11 mouse cellular contexts compared by ENCODE assay signal in genomic region chr16:91452363-91452896, GRCm38 (mm10). TPM values are rescaled to one million over a fixed set of nuclear protein-coding genes. Genes with fewer than 3 reads are reported as not detected.
DNase-seq lines count a peak whose midpoint lies in the region; ATAC-seq and TF ChIP-seq lines count a peak whose summit lies in the region.
"Had no signal": no experiment of that assay in that cellular context is flagged by ENCODE, and none has a peak within 500 bp of the region (broad histone marks: within the 10 kb centered on the region; RNA-seq: fewer than 3 reads in every experiment).

No protein-coding gene starts in this region.

- H3K27ac ChIP-seq in MEL (ENCODE audit: control insufficient read depth, low read depth, low read length) = no peak overlapping the region
- peak overlapping the region; percentile 51 for H3K27ac ChIP-seq in heart, embryonic 13.5 days (replicated peaks)
- H3K27ac ChIP-seq in forebrain, embryonic 14.5 days (ENCODE audit: low read depth, low read length) = no peak overlapping the region
- H3K27ac ChIP-seq: neural tube, embryonic 12.5 days had no signal

- TF ChIP-seq EP300 in MEL (IDR thresholded peaks at IDR 0.05; ENCODE audit: low read depth in 1 of 2, low read length in 2 of 2) = no peak

- peaks cover 16 to 26% of the 10 kb centered on the region in 2 experiments for H3K4me1 ChIP-seq in MEL (ENCODE audit: control insufficient read depth in 1 of 2, insufficient read depth in 2 of 2, low read length in 2 of 2)
- H3K4me1 ChIP-seq in heart, embryonic 13.5 days = peaks cover 20% of the 10 kb centered on the region
- H3K4me1 ChIP-seq in forebrain, embryonic 14.5 days (ENCODE audit: control insufficient read depth, insufficient read depth, low read length) = no peaks in the 10 kb centered on the region
- H3K4me1 ChIP-seq: neural tube, embryonic 12.5 days had no signal

- no peaks in the 10 kb centered on the region for H3K79me2 ChIP-seq in MEL (ENCODE audit: control insufficient read depth, insufficient read depth, low read length, poor library complexity)

- H3K4me3 ChIP-seq in MEL (ENCODE audit: control insufficient read depth in 1 of 2, insufficient read depth in 1 of 2, low read depth in 2 of 2, low read length in 2 of 2) = no peak overlapping the region
- H3K4me3 ChIP-seq in heart, embryonic 13.5 days = no peak overlapping the region
- H3K4me3 ChIP-seq in forebrain, embryonic 14.5 days (ENCODE audit: low read depth, low read length) = no peak overlapping the region
- H3K4me3 ChIP-seq: neural tube, embryonic 12.5 days had no signal

- no peak for ATAC-seq in heart, embryonic 13.5 days (ENCODE audit: extremely low read depth, insufficient number of reproducible peaks, low FRiP score, low TSS enrichment)
- no peak for ATAC-seq in forebrain, embryonic 14.5 days

- peaks cover 0 to 20% of the 10 kb centered on the region in 2 experiments; a peak in 2 of 4 replicates for H3K36me3 ChIP-seq in MEL (ENCODE audit: control insufficient read depth in 1 of 2, insufficient read depth in 2 of 2, low read length in 2 of 2)
- no peaks in the 10 kb centered on the region for H3K36me3 ChIP-seq in heart, embryonic 13.5 days
- H3K36me3 ChIP-seq in forebrain, embryonic 14.5 days (ENCODE audit: control insufficient read depth, insufficient read depth, low read length) = no peaks in the 10 kb centered on the region
- H3K36me3 ChIP-seq: neural tube, embryonic 12.5 days had no signal

- TF ChIP-seq CTCF in MEL (IDR thresholded peaks at IDR 0.05 in 2 of 3, conservative IDR thresholded peaks at IDR 0.05 in 1 of 3; ENCODE audit: control insufficient read depth in 1 of 3, insufficient read depth in 1 of 3, low read depth in 2 of 3, low read length in 3 of 3, poor library complexity in 1 of 3, severe bottlenecking in 1 of 3) = no peak

- H3K9me3 ChIP-seq in MEL (replicated peaks; ENCODE audit: insufficient read depth, low read length) = no peaks in the 10 kb centered on the region
- H3K9me3 ChIP-seq in heart, embryonic 13.5 days = no peaks in the 10 kb centered on the region
- no peaks in the 10 kb centered on the region for H3K9me3 ChIP-seq in forebrain, embryonic 14.5 days (replicated peaks; ENCODE audit: control insufficient read depth, low read length)
- H3K9me3 ChIP-seq: neural tube, embryonic 12.5 days had no signal

- no peak for TF ChIP-seq RAD21 in MEL (IDR thresholded peaks at IDR 0.05; ENCODE audit: low read depth, low read length)

- 48% methylated on average over 6 of the region's 6 CpGs for WGBS in heart, embryonic 13.5 days
- 79% methylated on average over 6 of the region's 6 CpGs for WGBS in forebrain, embryonic 14.5 days

- no peak for TF ChIP-seq POLR2A in MEL (IDR thresholded peaks at IDR 0.05; ENCODE audit: control insufficient read depth in 1 of 2, insufficient read depth in 1 of 2, low read depth in 1 of 2, low read length in 2 of 2, poor library complexity in 1 of 2)

- no peak overlapping the region for H3K4me2 ChIP-seq in heart, embryonic 13.5 days
- no peak overlapping the region for H3K4me2 ChIP-seq in forebrain, embryonic 14.5 days (ENCODE audit: low read length)
- H3K4me2 ChIP-seq: neural tube, embryonic 12.5 days had no signal

- H3K27me3 ChIP-seq in MEL (ENCODE audit: control insufficient read depth in 1 of 2, insufficient read depth in 2 of 2, low read length in 2 of 2) = no peaks in the 10 kb centered on the region
- H3K27me3 ChIP-seq in heart, embryonic 13.5 days (replicated peaks) = no peaks in the 10 kb centered on the region
- no peaks in the 10 kb centered on the region for H3K27me3 ChIP-seq in forebrain, embryonic 14.5 days (replicated peaks; ENCODE audit: control insufficient read depth, insufficient read depth, low read length)
- H3K27me3 ChIP-seq: neural tube, embryonic 12.5 days had no signal

- no peak overlapping the region for H3K9ac ChIP-seq in MEL (ENCODE audit: control insufficient read depth, low read depth, low read length, poor library complexity, severe bottlenecking)
- no peak overlapping the region for H3K9ac ChIP-seq in heart, embryonic 13.5 days
- H3K9ac ChIP-seq in forebrain, embryonic 14.5 days (ENCODE audit: low read length) = no peak overlapping the region
- H3K9ac ChIP-seq: neural tube, embryonic 12.5 days had no signal

- DNase-seq in gastrocnemius, adult 18-20 months (ENCODE audit: low spot score) = peak; percentile 40
- DNase-seq in gastrocnemius, adult 8-10 months (ENCODE audit: low spot score in 2 of 2) = no peak
- peak; percentile 47 for DNase-seq in MEL (ENCODE audit: low read depth, low spot score)
- peak; percentile 80 for DNase-seq in lung, postnatal 10 days
- DNase-seq in thymus, adult 18-20 months = no peak
- DNase-seq in forebrain, embryonic 14.5 days (ENCODE audit: low spot score) = no peak
- no peak for DNase-seq in natural killer cell, adult 2 months (ENCODE audit: low spot score in 2 of 2)
- DNase-seq: cerebellum, adult 2 months; kidney, adult 8-10 months had no signal

TF ChIP-seq in MEL, 35 proteins besides CTCF, POLR2A, EP300 and RAD21:
- TF ChIP-seq KAT2A (conservative IDR thresholded peaks at IDR 0.05; ENCODE audit: low read depth, low read length) (no peak), GABPA (IDR thresholded peaks at IDR 0.05; ENCODE audit: low read depth, low read length) (no peak), SMC3 (IDR thresholded peaks at IDR 0.05; ENCODE audit: low read depth, low read length) (no peak), UBTF (IDR thresholded peaks at IDR 0.05; ENCODE audit: borderline replicate concordance, insufficient read depth, low read depth, low read length) (no peak), MAX (IDR thresholded peaks at IDR 0.05; ENCODE audit: low read length) (no peak), NELFE (IDR thresholded peaks at IDR 0.05; ENCODE audit: low read depth, low read length) (no peak), GATA1 (IDR thresholded peaks at IDR 0.05; ENCODE audit: low read depth, low read length) (no peak), ZNF384 (IDR thresholded peaks at IDR 0.05; ENCODE audit: low read depth, low read length) (no peak), POLR2AphosphoS2 (IDR thresholded peaks at IDR 0.05; ENCODE audit: low read length) (no peak), ETS1 (IDR thresholded peaks at IDR 0.05; ENCODE audit: low read depth, low read length) (no peak), CHD1 (IDR thresholded peaks at IDR 0.05; ENCODE audit: low read depth, low read length) (no peak), SIN3A (IDR thresholded peaks at IDR 0.05; ENCODE audit: low read length) (no peak), TBP (IDR thresholded peaks at IDR 0.05; ENCODE audit: low read depth, low read length) (no peak), MYB (IDR thresholded peaks at IDR 0.05; ENCODE audit: low read depth, low read length) (no peak), RCOR1 (IDR thresholded peaks at IDR 0.05; ENCODE audit: low read depth, low read length) (no peak), E2F4 (IDR thresholded peaks at IDR 0.05; ENCODE audit: borderline replicate concordance, low read depth, low read length) (no peak), CHD2 (IDR thresholded peaks at IDR 0.05; ENCODE audit: low read length) (no peak), TCF12 (IDR thresholded peaks at IDR 0.05; ENCODE audit: low read depth, low read length) (no peak), MAZ (IDR thresholded peaks at IDR 0.05; ENCODE audit: low read depth, low read length) (no peak)

RNA-seq across cellular contexts. Expression of gene Ifnar1, which starts 32.6 kb away (rescaled TPM):
- 10 to 100 TPM in 1 of 2 experiments, 1 to 10 TPM in 1; 9.8 to 12.2 TPM for total RNA-seq in gastrocnemius, adult 18-20 months (2021)
- 10 to 100 TPM in 1 of 4 experiments, 1 to 10 TPM in 3; 8.4 to 10.3 (median 8.6) TPM for total RNA-seq in gastrocnemius, adult 8-10 months (2022)
- 10.3 and 12.2 TPM in 2 replicates for total RNA-seq in MEL (2012; rRNA removed)
- 10 to 100 TPM in 1 of 2 experiments, not detected in 1; 20.2 TPM for polyA plus RNA-seq in MEL (2012; ENCODE audit: insufficient read depth in 1 of 2, insufficient read length in 2 of 2, low read depth in 1 of 2, low replicate concordance in 2 of 2, missing spikeins in 1 of 2)
- polyA plus RNA-seq in heart, embryonic 13.5 days (2015; fragmentation: Nextera tagmentation; extraction: Ambion mirVana) = 33.1 and 37.9 TPM in 2 replicates
- polyA plus RNA-seq in forebrain, embryonic 14.5 days (2014; fragmentation: Nextera tagmentation; extraction: Ambion mirVana) = 40.4 and 45.6 TPM in 2 replicates

RNA-seq across cellular contexts. Expression of gene Il10rb, which starts 46.5 kb away (rescaled TPM):
- 1 to 10 TPM; 4.2 to 6.6 TPM for total RNA-seq in gastrocnemius, adult 18-20 months (2021)
- total RNA-seq in gastrocnemius, adult 8-10 months (2022) = 1 to 10 TPM; 4.4 to 6.4 (median 5.0) TPM
- total RNA-seq in MEL (2012; rRNA removed) = 4.7 and 5.9 TPM in 2 replicates
- polyA plus RNA-seq in MEL (2012; ENCODE audit: insufficient read depth in 1 of 2, insufficient read length in 2 of 2, low read depth in 1 of 2, low replicate concordance in 2 of 2, missing spikeins in 1 of 2) = 10 to 100 TPM in 1 of 2 experiments, not detected in 1; 14.6 TPM
- polyA plus RNA-seq in heart, embryonic 13.5 days (2015; fragmentation: Nextera tagmentation; extraction: Ambion mirVana) = 44.8 and 48.9 TPM in 2 replicates
- 7.7 and 10.5 TPM in 2 replicates for polyA plus RNA-seq in forebrain, embryonic 14.5 days (2014; fragmentation: Nextera tagmentation; extraction: Ambion mirVana)

Comparison
In these comparisons a context has a peak if more than half of its experiments do, and no peak if none do; other contexts are left out.
1. DNase-seq: peak in gastrocnemius, adult 18-20 months (single experiment), MEL (single experiment) and lung, postnatal 10 days (single experiment); none in gastrocnemius, adult 8-10 months (0 of 2), thymus, adult 18-20 months (0 of 2), forebrain, embryonic 14.5 days (single experiment) and natural killer cell, adult 2 months (0 of 2).